ENCODE assay signal across 11 mouse cellular contexts in the genomic region with DNA sequence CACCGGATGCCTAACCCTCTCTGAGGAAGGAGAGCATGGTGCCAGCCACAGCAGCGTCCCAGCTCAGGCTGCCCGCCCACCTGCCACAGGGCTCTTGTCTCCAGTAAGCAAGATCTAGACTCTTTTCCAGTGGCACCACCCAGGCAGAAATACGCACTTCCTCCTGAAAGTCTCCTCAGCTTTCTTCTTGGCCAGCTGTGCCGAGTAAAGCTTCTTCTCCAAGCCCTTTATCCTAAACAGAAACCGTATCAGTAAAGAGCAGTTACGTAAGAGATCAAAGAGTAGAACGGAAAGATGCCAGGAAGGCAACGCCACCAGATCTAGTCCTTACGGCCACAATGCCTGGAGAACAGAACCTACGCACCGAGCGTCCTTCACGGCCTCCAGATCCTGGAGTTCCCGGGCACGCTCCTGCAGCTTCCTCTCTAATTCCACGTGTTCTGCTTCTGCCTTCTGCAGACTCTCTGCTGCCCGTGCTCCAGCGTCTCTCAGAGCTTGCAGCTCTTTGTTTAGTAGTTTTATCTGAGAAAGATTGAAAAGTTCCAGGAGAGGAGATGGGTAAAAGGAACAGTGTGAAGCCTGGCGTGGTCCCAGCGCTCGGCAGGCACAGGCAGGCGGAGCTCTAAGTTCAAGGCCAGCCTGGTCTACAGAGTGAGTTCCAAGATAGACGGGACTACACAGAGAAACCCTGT. TPM values are rescaled to one million over a fixed set of nuclear protein-coding genes. Genes with fewer than 3 reads are reported as not detected.
DNase-seq lines count a peak whose midpoint lies in the region; ATAC-seq and TF ChIP-seq lines count a peak whose summit lies in the region.
"Had no signal": no experiment of that assay in that cellular context is flagged by ENCODE, and none has a peak within 500 bp of the region (broad histone marks: within the 10 kb centered on the region; RNA-seq: fewer than 3 reads in every experiment).

No protein-coding gene starts in this region.

- no peak for ATAC-seq in kidney, embryonic 16.5 days (ENCODE audit: low FRiP score, low TSS enrichment)
- ATAC-seq in liver, postnatal 0 days = no peak
- no peak for ATAC-seq in megakaryocyte progenitor cell, adult 5-6 weeks (replicated peaks; ENCODE audit: poor library complexity)

- H3K4me2 ChIP-seq in kidney, embryonic 16.5 days (replicated peaks; ENCODE audit: low read depth, low read length) = no peak overlapping the region
- H3K4me2 ChIP-seq in liver, postnatal 0 days (ENCODE audit: low read depth, low read length) = peak overlapping the region; percentile 51
- H3K4me2 ChIP-seq: embryonic facial prominence, embryonic 12.5 days; hindbrain, embryonic 15.5 days; limb, embryonic 15.5 days had no signal

- TF ChIP-seq EP300 in liver, postnatal 0 days (IDR thresholded peaks at IDR 0.05; ENCODE audit: low read depth) = no peak

- WGBS in kidney, embryonic 16.5 days = 78% methylated on average over 24 of the region's 24 CpGs
- WGBS in liver, postnatal 0 days (ENCODE audit: insufficient replicate concordance) = 64% methylated on average over 24 of the region's 24 CpGs

- peaks cover 3% of the 10 kb centered on the region; the same call in 1 of the 2 replicates for H3K36me3 ChIP-seq in kidney, embryonic 16.5 days (ENCODE audit: insufficient read depth, low read length)
- no peaks in the 10 kb centered on the region for H3K36me3 ChIP-seq in liver, postnatal 0 days (replicated peaks; ENCODE audit: insufficient read depth, low read length)

- no peaks in the 10 kb centered on the region for H3K27me3 ChIP-seq in kidney, embryonic 16.5 days (ENCODE audit: insufficient read depth, low read length)
- H3K27me3 ChIP-seq in liver, postnatal 0 days (ENCODE audit: insufficient read depth, low read length) = no peaks in the 10 kb centered on the region
- H3K27me3 ChIP-seq: embryonic facial prominence, embryonic 12.5 days; hindbrain, embryonic 15.5 days; limb, embryonic 15.5 days had no signal

- peaks cover 20% of the 10 kb centered on the region for H3K4me1 ChIP-seq in kidney, embryonic 16.5 days (ENCODE audit: insufficient read depth, low read length)
- H3K4me1 ChIP-seq in liver, postnatal 0 days (ENCODE audit: insufficient read depth) = peaks cover 38% of the 10 kb centered on the region
- H3K4me1 ChIP-seq: embryonic facial prominence, embryonic 12.5 days; hindbrain, embryonic 15.5 days; limb, embryonic 15.5 days had no signal

- no peak for DNase-seq in kidney, postnatal 36 days
- DNase-seq in R1 (ENCODE audit: low read depth, low spot score) = peak; percentile 16
- DNase-seq in adrenal gland, adult 8-10 months = peak; percentile 64
- no peak for DNase-seq in liver, postnatal 0 days
- DNase-seq in embryo, embryonic 9.5 days (ENCODE audit: extremely low spot score) = no peak

- 0 out of 2 replicates have a peak overlapping the region, but pooled peaks have one; percentile 38 for H3K9ac ChIP-seq in kidney, embryonic 16.5 days (replicated peaks; ENCODE audit: low read length)
- H3K9ac ChIP-seq in liver, postnatal 0 days (replicated peaks) = peak overlapping the region; percentile 31; the same call in 1 of the 2 replicates
- H3K9ac ChIP-seq: embryonic facial prominence, embryonic 12.5 days; hindbrain, embryonic 15.5 days; limb, embryonic 15.5 days had no signal

- no peak for TF ChIP-seq CTCF in liver, postnatal 0 days (IDR thresholded peaks at IDR 0.05; ENCODE audit: low read depth)

- H3K27ac ChIP-seq in kidney, embryonic 16.5 days (ENCODE audit: low read length) = peak overlapping the region; percentile 85
- H3K27ac ChIP-seq in liver, postnatal 0 days (ENCODE audit: low read depth) = peak overlapping the region; percentile 25
- H3K27ac ChIP-seq: embryonic facial prominence, embryonic 12.5 days; hindbrain, embryonic 15.5 days; limb, embryonic 15.5 days had no signal

- no peak overlapping the region for H3K4me3 ChIP-seq in kidney, embryonic 16.5 days (ENCODE audit: low read length)
- no peak overlapping the region for H3K4me3 ChIP-seq in liver, postnatal 0 days (ENCODE audit: low read depth, low read length)
- H3K4me3 ChIP-seq: embryonic facial prominence, embryonic 12.5 days; hindbrain, embryonic 15.5 days; limb, embryonic 15.5 days; myocyte had no signal

- H3K9me3 ChIP-seq in kidney, embryonic 16.5 days (ENCODE audit: low read length) = no peaks in the 10 kb centered on the region
- H3K9me3 ChIP-seq in liver, postnatal 0 days (ENCODE audit: low read length) = no peaks in the 10 kb centered on the region
- H3K9me3 ChIP-seq: embryonic facial prominence, embryonic 12.5 days; hindbrain, embryonic 15.5 days; limb, embryonic 15.5 days had no signal

RNA-seq across cellular contexts. Expression of a gene that starts 29.4 kb away (rescaled TPM):
- polyA plus RNA-seq in kidney, embryonic 16.5 days (2015; fragmentation: Nextera tagmentation; extraction: Ambion mirVana) = 8.6 and 9.2 TPM in 2 replicates
- total RNA-seq in adrenal gland, adult 8-10 months (2022) = 10 to 100 TPM in 3 of 4 experiments, 1 to 10 TPM in 1; 9.9 to 24.5 (median 15.1) TPM
- polyA plus RNA-seq in liver, postnatal 0 days (2015; fragmentation: Nextera tagmentation; extraction: Ambion mirVana) = 1.2 and 1.4 TPM in 2 replicates
- 4.5 and 6.4 TPM in 2 replicates for total RNA-seq in megakaryocyte progenitor cell, adult 5-6 weeks (2015)
- total RNA-seq in megakaryocyte progenitor cell, adult 5-6 weeks (2017) = 6.4 and 8.4 TPM in 2 replicates

RNA-seq across cellular contexts. Expression of a gene that starts 45.0 kb away (rescaled TPM):
- 63.5 and 66.4 TPM in 2 replicates for polyA plus RNA-seq in kidney, embryonic 16.5 days (2015; fragmentation: Nextera tagmentation; extraction: Ambion mirVana)
- 1 to 10 TPM in 3 of 4 experiments, under 1 TPM in 1; 0.55 to 1.7 (median 1.5) TPM for total RNA-seq in adrenal gland, adult 8-10 months (2022)
- 9.9 and 13.9 TPM in 2 replicates for polyA plus RNA-seq in liver, postnatal 0 days (2015; fragmentation: Nextera tagmentation; extraction: Ambion mirVana)
- total RNA-seq in megakaryocyte progenitor cell, adult 5-6 weeks (2015) = 4.4 and 5.3 TPM in 2 replicates
- 6.0 and 7.5 TPM in 2 replicates for total RNA-seq in megakaryocyte progenitor cell, adult 5-6 weeks (2017)

Comparison
In these comparisons a context has a peak if more than half of its experiments do, and no peak if none do; other contexts are left out.
1. DNase-seq: peak in R1 (single experiment) and adrenal gland, adult 8-10 months (single experiment); none in kidney, postnatal 36 days (0 of 2), liver, postnatal 0 days (single experiment) and embryo, embryonic 9.5 days (single experiment).